ENCODE assay signal across 12 mouse cellular contexts in genomic region chr6:97458358-97458757, GRCm38 (mm10).
A peak's percentile ranks its signal among the peaks of the same experiment; 100 is the strongest.
DNase-seq lines count a peak whose midpoint lies in the region; ATAC-seq lines count a peak whose summit lies in the region.
"Had no signal": no experiment of that assay in that cellular context is flagged by ENCODE, and none has a peak within 500 bp of the region (broad histone marks: within the 10 kb centered on the region; RNA-seq: fewer than 3 reads in every experiment).

No protein-coding gene starts in this region.

- H3K4me1 ChIP-seq in kidney, embryonic 14.5 days (ENCODE audit: control insufficient read depth, insufficient read depth, low read length), result peaks cover 18% of the 10 kb centered on the region
- peaks cover 9% of the 10 kb centered on the region; the same call in 1 of the 2 replicates for H3K4me1 ChIP-seq in brown adipose tissue, adult 24 weeks (ENCODE audit: control insufficient read depth, insufficient read depth, insufficient read length, low read length)
- H3K4me1 ChIP-seq in forebrain, embryonic 15.5 days, result peaks cover 52% of the 10 kb centered on the region

- H3K9ac ChIP-seq in kidney, embryonic 14.5 days (ENCODE audit: low read depth, low read length), result 0 out of 2 replicates have a peak overlapping the region, but pooled peaks have one; percentile 25
- H3K9ac ChIP-seq in forebrain, embryonic 15.5 days (replicated peaks), result 0 out of 2 replicates have a peak overlapping the region, but pooled peaks have one; percentile 11

- peaks cover 70% of the 10 kb centered on the region for H3K79me2 ChIP-seq in macrophage (ENCODE audit: inconsistent target)

- H3K36me3 ChIP-seq in kidney, embryonic 14.5 days (ENCODE audit: control insufficient read depth, insufficient read depth, low read length), result no peaks in the 10 kb centered on the region
- H3K36me3 ChIP-seq in forebrain, embryonic 15.5 days, result no peaks in the 10 kb centered on the region
- H3K36me3 ChIP-seq in macrophage (ENCODE audit: inconsistent target), result no peaks in the 10 kb centered on the region

- no peak for ATAC-seq in kidney, embryonic 14.5 days (ENCODE audit: low FRiP score, low TSS enrichment)
- no peak for ATAC-seq in forebrain, embryonic 15.5 days (replicated peaks)
- no peak for ATAC-seq in granulocyte monocyte progenitor cell, adult 5-6 weeks (replicated peaks; ENCODE audit: poor library complexity, severe bottlenecking)

- H3K4me3 ChIP-seq in kidney, embryonic 14.5 days (ENCODE audit: low read length), result peak overlapping the region; percentile 4; the same call in 1 of the 2 replicates
- peak overlapping the region; percentile 41 for H3K4me3 ChIP-seq in brown adipose tissue, adult 24 weeks (ENCODE audit: insufficient read depth, low read depth, low read length)
- no peak overlapping the region for H3K4me3 ChIP-seq in forebrain, embryonic 15.5 days
- no peak overlapping the region for H3K4me3 ChIP-seq in macrophage (ENCODE audit: inconsistent target)
- H3K4me3 ChIP-seq: myocyte had no signal

- H3K4me2 ChIP-seq in kidney, embryonic 14.5 days (replicated peaks; ENCODE audit: low read depth, low read length), result peak overlapping the region; percentile 9; the same call in 1 of the 2 replicates
- peak overlapping the region; percentile 7; the same call in 1 of the 2 replicates for H3K4me2 ChIP-seq in forebrain, embryonic 15.5 days (replicated peaks)

- no peaks in the 10 kb centered on the region for H3K9me3 ChIP-seq in kidney, embryonic 14.5 days (ENCODE audit: control insufficient read depth, low read length)
- H3K9me3 ChIP-seq in forebrain, embryonic 15.5 days, result no peaks in the 10 kb centered on the region

- H3K27ac ChIP-seq in kidney, embryonic 14.5 days (ENCODE audit: low read depth, low read length), result peak overlapping the region; percentile 43; the same call in 1 of the 2 replicates
- H3K27ac ChIP-seq in brown adipose tissue, adult 24 weeks (replicated peaks; ENCODE audit: low read depth, low read length), result peak overlapping the region; percentile 96
- no peak overlapping the region for H3K27ac ChIP-seq in forebrain, embryonic 15.5 days (replicated peaks)
- H3K27ac ChIP-seq in macrophage, result peak overlapping the region; percentile 98

- 38% methylated on average over 9 of the region's 9 CpGs for WGBS in kidney, embryonic 14.5 days
- WGBS in forebrain, embryonic 15.5 days, result 3% methylated on average over 9 of the region's 9 CpGs
- WGBS in macrophage (ENCODE audit: missing documents), result 35% methylated on average over 9 of the region's 9 CpGs

- DNase-seq in kidney, postnatal 36 days, result no peak
- no peak for DNase-seq in testis, postnatal 10 days (ENCODE audit: low spot score)
- DNase-seq in urinary bladder, adult 18-20 months (ENCODE audit: low spot score in 2 of 2), result no peak
- DNase-seq: cerebellum, adult 9-11 months; gastrocnemius, postnatal 14 days; layer of hippocampus, postnatal 36 days had no signal

- no peaks in the 10 kb centered on the region for H3K27me3 ChIP-seq in kidney, embryonic 14.5 days (ENCODE audit: control insufficient read depth, insufficient read depth, low read length)
- H3K27me3 ChIP-seq in forebrain, embryonic 15.5 days, result no peaks in the 10 kb centered on the region

Comparison
In these comparisons a context has a peak if more than half of its experiments do, and no peak if none do; other contexts are left out.
1. H3K4me3 ChIP-seq: peak in kidney, embryonic 14.5 days (single experiment) and brown adipose tissue, adult 24 weeks (single experiment); none in forebrain, embryonic 15.5 days (single experiment) and macrophage (single experiment).